In the genomic region with DNA sequence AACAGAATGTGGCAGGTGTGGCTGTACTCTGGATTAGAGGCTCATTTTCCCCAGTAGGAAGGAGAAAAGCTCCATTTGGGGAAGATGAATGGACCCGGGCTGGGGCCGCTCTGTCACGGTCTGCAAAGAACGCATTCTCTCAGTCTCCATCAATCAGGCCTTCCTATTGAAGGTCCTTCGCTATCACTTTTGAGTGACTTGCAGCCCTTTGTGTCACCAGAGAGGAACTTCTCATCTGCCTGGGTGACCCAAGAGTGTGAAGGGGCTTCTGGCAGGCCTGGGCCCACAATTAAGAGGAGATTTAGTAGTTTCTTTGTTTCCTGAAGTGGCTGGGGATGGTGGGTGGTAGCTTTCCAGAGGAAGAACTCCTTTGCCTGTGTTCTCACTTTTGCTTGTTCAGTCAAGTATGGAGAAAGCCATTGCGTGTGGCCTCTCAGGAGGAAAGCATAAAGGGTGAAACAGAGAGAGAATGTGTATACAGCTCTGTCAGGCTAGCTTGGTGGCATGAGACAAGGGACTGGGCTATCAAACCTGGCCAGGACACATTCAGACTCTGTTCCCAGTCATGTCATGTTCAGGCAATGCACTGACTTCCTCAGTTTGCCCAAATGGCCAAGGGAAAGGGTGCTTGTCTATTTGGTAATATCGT, we compare ENCODE assay signal across 21 mouse cellular contexts.
DNase-seq lines count a peak whose midpoint lies in the region; ATAC-seq and TF ChIP-seq lines count a peak whose summit lies in the region.
"Had no signal": no experiment of that assay in that cellular context is flagged by ENCODE, and none has a peak within 500 bp of the region (broad histone marks: within the 10 kb centered on the region; RNA-seq: fewer than 3 reads in every experiment).

No protein-coding gene starts in this region.

- TF ChIP-seq POLR2A in thymus, adult 2 months (IDR thresholded peaks at IDR 0.05; ENCODE audit: control insufficient read depth, extremely low read depth, insufficient read depth, low read length, poor library complexity): no peak

- no peak for ATAC-seq in forebrain, embryonic 14.5 days
- no peak for ATAC-seq in forebrain, embryonic 15.5 days (replicated peaks)
- ATAC-seq in hindbrain, embryonic 14.5 days (ENCODE audit: low FRiP score): 0 out of 2 replicates have a peak, but pooled peaks have one; percentile 24
- peak; percentile 91 for ATAC-seq in neural tube, embryonic 11.5 days (ENCODE audit: insufficient read depth, low FRiP score, low TSS enrichment)
- ATAC-seq: intestine, embryonic 16.5 days had no signal

- intact Hi-C loops in left cerebral cortex, postnatal 25 days (cut with DNase I): no loop called here

- no peaks in the 10 kb centered on the region for H3K9me3 ChIP-seq in forebrain, embryonic 14.5 days (replicated peaks; ENCODE audit: control insufficient read depth, low read length)
- H3K9me3 ChIP-seq in forebrain, embryonic 15.5 days: no peaks in the 10 kb centered on the region
- H3K9me3 ChIP-seq in hindbrain, embryonic 14.5 days (ENCODE audit: control insufficient read depth, low read length): no peaks in the 10 kb centered on the region
- H3K9me3 ChIP-seq in neural tube, embryonic 11.5 days (ENCODE audit: control insufficient read depth, low read length): no peaks in the 10 kb centered on the region
- H3K9me3 ChIP-seq: embryonic facial prominence, embryonic 13.5 days; heart, embryonic 13.5 days; limb, embryonic 13.5 days had no signal

- TF ChIP-seq CTCF in thymus, adult 2 months (IDR thresholded peaks at IDR 0.05; ENCODE audit: borderline replicate concordance, control insufficient read depth, extremely low read depth, insufficient read depth, low read length, poor library complexity): no peak

- H3K4me1 ChIP-seq in forebrain, embryonic 14.5 days (ENCODE audit: control insufficient read depth, insufficient read depth, low read length): no peaks in the 10 kb centered on the region
- no peaks in the 10 kb centered on the region for H3K4me1 ChIP-seq in forebrain, embryonic 15.5 days
- no peaks in the 10 kb centered on the region for H3K4me1 ChIP-seq in hindbrain, embryonic 14.5 days (replicated peaks; ENCODE audit: control insufficient read depth, insufficient read depth, low read length)
- no peaks in the 10 kb centered on the region for H3K4me1 ChIP-seq in neural tube, embryonic 11.5 days (ENCODE audit: control insufficient read depth, insufficient read depth, low read length)
- no peaks in the 10 kb centered on the region for H3K4me1 ChIP-seq in thymus, adult 2 months (replicated peaks; ENCODE audit: control insufficient read depth, insufficient read depth, low read length)
- H3K4me1 ChIP-seq: limb, embryonic 13.5 days had no signal

- peak; percentile 6 for DNase-seq in forebrain, embryonic 14.5 days (ENCODE audit: low spot score)
- DNase-seq in embryo, embryonic 11 days: peak; percentile 67
- DNase-seq in hindbrain, embryonic 14.5 days (ENCODE audit: low spot score): no peak
- peak; percentile 69 for DNase-seq in neural tube, embryonic 11.5 days (ENCODE audit: low spot score)
- no peak for DNase-seq in left cerebral cortex, postnatal 25 days (ENCODE audit: low spot score in 2 of 2)
- no peak for DNase-seq in thymus, adult 2 months
- DNase-seq in B cell, adult 2 months: no peak
- DNase-seq: adrenal gland, postnatal 10 days; cerebellum, adult 9-11 months; heart, postnatal 4 days; right cerebral cortex, postnatal 25 days; thymus, postnatal 14 days had no signal

- H3K9ac ChIP-seq in forebrain, embryonic 14.5 days (ENCODE audit: low read length): no peak overlapping the region
- no peak overlapping the region for H3K9ac ChIP-seq in forebrain, embryonic 15.5 days (replicated peaks)
- no peak overlapping the region for H3K9ac ChIP-seq in hindbrain, embryonic 14.5 days
- H3K9ac ChIP-seq in neural tube, embryonic 11.5 days (ENCODE audit: low read length): no peak overlapping the region
- H3K9ac ChIP-seq: embryonic facial prominence, embryonic 13.5 days; heart, embryonic 13.5 days; limb, embryonic 13.5 days; liver, embryonic 14.5 days had no signal

- H3K4me3 ChIP-seq in forebrain, embryonic 14.5 days (ENCODE audit: low read depth, low read length): no peak overlapping the region
- H3K4me3 ChIP-seq in forebrain, embryonic 15.5 days: no peak overlapping the region
- no peak overlapping the region for H3K4me3 ChIP-seq in hindbrain, embryonic 14.5 days (replicated peaks; ENCODE audit: low read length)
- no peak overlapping the region for H3K4me3 ChIP-seq in neural tube, embryonic 11.5 days (ENCODE audit: low read depth, low read length)
- no peak overlapping the region for H3K4me3 ChIP-seq in thymus, adult 2 months (ENCODE audit: control insufficient read depth, insufficient read depth, low read length)
- H3K4me3 ChIP-seq: embryonic facial prominence, embryonic 13.5 days; heart, embryonic 13.5 days; layer of hippocampus, adult 2 months; limb, embryonic 13.5 days had no signal

- H3K27me3 ChIP-seq in forebrain, embryonic 14.5 days (replicated peaks; ENCODE audit: control insufficient read depth, insufficient read depth, low read length): no peaks in the 10 kb centered on the region
- H3K27me3 ChIP-seq in forebrain, embryonic 15.5 days: no peaks in the 10 kb centered on the region
- H3K27me3 ChIP-seq in hindbrain, embryonic 14.5 days (ENCODE audit: control insufficient read depth, insufficient read depth, low read length): no peaks in the 10 kb centered on the region; the same call in 1 of the 2 replicates
- peaks cover 10% of the 10 kb centered on the region for H3K27me3 ChIP-seq in neural tube, embryonic 11.5 days (ENCODE audit: control insufficient read depth, insufficient read depth, low read length)
- no peaks in the 10 kb centered on the region for H3K27me3 ChIP-seq in thymus, adult 2 months (ENCODE audit: control insufficient read depth, insufficient read depth, low read length)
- H3K27me3 ChIP-seq: embryonic facial prominence, embryonic 13.5 days; limb, embryonic 13.5 days had no signal

- H3K36me3 ChIP-seq in forebrain, embryonic 14.5 days (ENCODE audit: control insufficient read depth, insufficient read depth, low read length): no peaks in the 10 kb centered on the region
- H3K36me3 ChIP-seq in forebrain, embryonic 15.5 days: no peaks in the 10 kb centered on the region
- no peaks in the 10 kb centered on the region for H3K36me3 ChIP-seq in hindbrain, embryonic 14.5 days (replicated peaks; ENCODE audit: control insufficient read depth, insufficient read depth)
- no peaks in the 10 kb centered on the region for H3K36me3 ChIP-seq in neural tube, embryonic 11.5 days (ENCODE audit: control insufficient read depth, insufficient read depth, low read length)
- no peaks in the 10 kb centered on the region for H3K36me3 ChIP-seq in thymus, adult 2 months (ENCODE audit: control insufficient read depth, insufficient read depth, low read length)
- H3K36me3 ChIP-seq: embryonic facial prominence, embryonic 13.5 days; heart, embryonic 13.5 days; limb, embryonic 13.5 days had no signal

- WGBS in forebrain, embryonic 14.5 days: 20% methylated on average over 7 of the region's 7 CpGs
- WGBS in forebrain, embryonic 15.5 days: 29% methylated on average over 7 of the region's 7 CpGs
- 16% methylated on average over 7 of the region's 7 CpGs for WGBS in hindbrain, embryonic 14.5 days
- 16% methylated on average over 7 of the region's 7 CpGs for WGBS in neural tube, embryonic 11.5 days
- WGBS in thymus, adult 2 months: 95% methylated on average over 7 of the region's 7 CpGs

- H3K27ac ChIP-seq in forebrain, embryonic 14.5 days (ENCODE audit: low read depth, low read length): no peak overlapping the region
- no peak overlapping the region for H3K27ac ChIP-seq in forebrain, embryonic 15.5 days (replicated peaks)
- H3K27ac ChIP-seq in hindbrain, embryonic 14.5 days: no peak overlapping the region
- no peak overlapping the region for H3K27ac ChIP-seq in neural tube, embryonic 11.5 days (ENCODE audit: low read depth, low read length)
- H3K27ac ChIP-seq in thymus, adult 2 months (ENCODE audit: control insufficient read depth, insufficient read depth, low read length): no peak overlapping the region
- H3K27ac ChIP-seq: embryonic facial prominence, embryonic 13.5 days; heart, embryonic 13.5 days; kidney, postnatal 0 days; layer of hippocampus, adult 2 months; limb, embryonic 13.5 days; liver, embryonic 14.5 days; stomach, postnatal 0 days had no signal

- H3K4me2 ChIP-seq in forebrain, embryonic 14.5 days (ENCODE audit: low read length): no peak overlapping the region
- H3K4me2 ChIP-seq in forebrain, embryonic 15.5 days (replicated peaks): no peak overlapping the region
- no peak overlapping the region for H3K4me2 ChIP-seq in hindbrain, embryonic 14.5 days (replicated peaks)
- H3K4me2 ChIP-seq in neural tube, embryonic 11.5 days (ENCODE audit: low read depth): no peak overlapping the region
- H3K4me2 ChIP-seq: embryonic facial prominence, embryonic 13.5 days; heart, embryonic 13.5 days; limb, embryonic 13.5 days had no signal

Comparison
In these comparisons a context has a peak if more than half of its experiments do, and no peak if none do; other contexts are left out.
1. ATAC-seq: peak in hindbrain, embryonic 14.5 days (single experiment) and neural tube, embryonic 11.5 days (single experiment); none in forebrain, embryonic 14.5 days (single experiment) and forebrain, embryonic 15.5 days (single experiment).
2. DNase-seq: peak in forebrain, embryonic 14.5 days (single experiment), embryo, embryonic 11 days (single experiment) and neural tube, embryonic 11.5 days (single experiment); none in hindbrain, embryonic 14.5 days (single experiment), left cerebral cortex, postnatal 25 days (0 of 2), thymus, adult 2 months (single experiment) and B cell, adult 2 months (0 of 2).